Mouse (Mus musculus): ENCODE measurements around the gene Ywhag.

DNA sequence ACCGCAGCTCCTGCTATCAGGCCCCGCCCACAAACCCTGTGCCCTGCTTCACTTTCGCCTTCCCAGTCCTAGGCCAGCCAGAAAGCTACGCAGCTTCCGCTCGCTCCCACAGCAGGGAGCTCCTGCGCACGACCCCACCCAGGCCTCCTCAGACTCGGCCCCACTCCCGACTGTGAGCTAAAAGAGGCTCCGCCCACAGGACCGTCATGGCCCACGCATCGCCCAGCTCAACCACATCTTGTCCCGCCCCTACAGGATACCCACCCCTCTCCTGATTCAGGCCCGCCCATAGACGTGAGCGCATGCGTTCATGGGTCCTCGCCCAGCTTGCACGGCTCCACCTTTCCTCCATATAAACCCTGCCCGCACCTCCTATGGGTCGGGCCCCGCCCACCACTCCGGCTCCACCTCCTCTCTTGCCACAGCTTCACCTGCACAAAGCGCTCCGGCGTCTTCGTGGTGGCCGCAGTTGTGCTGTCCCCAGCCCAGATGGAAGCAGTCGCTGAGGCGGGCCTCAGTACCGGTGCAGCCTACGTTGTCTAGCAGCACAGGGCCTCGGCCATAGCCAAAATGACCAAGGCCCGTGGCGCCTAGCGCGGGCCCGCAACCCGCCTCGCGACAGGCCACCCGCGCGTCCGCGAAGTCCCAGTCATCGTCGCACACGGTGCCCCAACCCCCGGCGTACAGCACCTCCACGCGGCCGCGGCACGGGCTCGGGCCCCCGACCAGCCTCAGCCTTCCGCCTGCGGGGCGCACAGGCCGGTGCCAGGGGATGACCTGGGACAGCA lies 28.3 kb upstream of the Ywhag start:
- TF ChIP-seq USF1 (IDR thresholded peaks at IDR 0.05; ENCODE audit: low read depth) = no peak
- TF ChIP-seq POLR2A (IDR thresholded peaks at IDR 0.05; ENCODE audit: insufficient read length, low read depth) = peak; percentile 84
- TF ChIP-seq CEBPB (IDR thresholded peaks at IDR 0.05; ENCODE audit: insufficient read depth, poor library complexity, severe bottlenecking) = no peak
- no peak for TF ChIP-seq MAX (IDR thresholded peaks at IDR 0.05; ENCODE audit: low read depth)
- peak; percentile 94 for TF ChIP-seq POLR2AphosphoS2 (IDR thresholded peaks at IDR 0.05; ENCODE audit: insufficient read length, low read depth)
